Comparison of ENCODE assay signal across 18 mouse cellular contexts in genomic region chr5:57797951-57798670, GRCm38 (mm10).
"Had no signal": no experiment of that assay in that cellular context is flagged by ENCODE, and none has a peak within 500 bp of the region (broad histone marks: within the 10 kb centered on the region; RNA-seq: fewer than 3 reads in every experiment).

No protein-coding gene starts in this region.

- H3K4me1 ChIP-seq: limb, embryonic 12.5 days; liver, embryonic 13.5 days; lung, embryonic 15.5 days; midbrain, embryonic 15.5 days; neural tube, embryonic 13.5 days had no signal

- H3K27ac ChIP-seq: limb, embryonic 12.5 days; liver, embryonic 13.5 days; lung, embryonic 15.5 days; macrophage; midbrain, embryonic 15.5 days; neural tube, embryonic 13.5 days had no signal

- H3K4me3 ChIP-seq: limb, embryonic 12.5 days; liver, embryonic 13.5 days; lung, embryonic 15.5 days; megakaryocyte, embryonic 14.5 days; midbrain, embryonic 15.5 days; neural tube, embryonic 13.5 days had no signal

- H3K36me3 ChIP-seq: limb, embryonic 12.5 days; liver, embryonic 13.5 days; lung, embryonic 15.5 days; midbrain, embryonic 15.5 days; neural tube, embryonic 13.5 days had no signal

- H3K4me2 ChIP-seq: limb, embryonic 12.5 days; liver, embryonic 13.5 days; lung, embryonic 15.5 days; midbrain, embryonic 11.5 days; midbrain, embryonic 15.5 days; neural tube, embryonic 13.5 days had no signal

- DNase-seq: kidney, postnatal 36 days; layer of hippocampus, adult 9-11 months; liver; liver, embryonic 13.5 days; liver, postnatal 0 days; lung, postnatal 14 days; retina, postnatal 1 day; right cerebral cortex, postnatal 4 days; spleen, adult 18-20 months; thymus, adult 2 months; thymus, postnatal 36 days had no signal

- H3K27me3 ChIP-seq: limb, embryonic 12.5 days; liver, embryonic 13.5 days; lung, embryonic 15.5 days; megakaryocyte, embryonic 14.5 days; midbrain, embryonic 15.5 days; neural tube, embryonic 13.5 days had no signal

- ATAC-seq: liver, postnatal 0 days; midbrain, embryonic 15.5 days had no signal

- H3K9me3 ChIP-seq: limb, embryonic 12.5 days; liver, embryonic 13.5 days; lung, embryonic 15.5 days; megakaryocyte, embryonic 14.5 days; midbrain, embryonic 15.5 days; neural tube, embryonic 13.5 days had no signal

- H3K9ac ChIP-seq: limb, embryonic 12.5 days; liver, embryonic 13.5 days; liver, postnatal 0 days; lung, embryonic 15.5 days; midbrain, embryonic 15.5 days; neural tube, embryonic 13.5 days had no signal
